Mouse (Mus musculus) embryonic facial prominence, embryonic 13.5 days (tissue): ENCODE results near the gene Epb42. TPM values are rescaled to one million over a fixed set of nuclear protein-coding genes. Genes with fewer than 3 reads are reported as not detected.

Experiments used
- ATAC-seq: fragments of 200-750 bp; cut with Nextera tagmentation; 2 replicates; pipeline ENCODE4 v1.8.0; 2017; ENCODE audit warnings: low read depth; ENCODE audit not compliant: insufficient number of reproducible peaks, insufficient read depth, low FRiP score, low TSS enrichment
- H3K27ac ChIP-seq: fragments of 300-500 bp; sonication (generic); 2 replicates; pipeline ENCODE4 v1.5.1; 2015; ENCODE audit warnings: moderate library complexity, mild to moderate bottlenecking, inconsistent platforms
- H3K27me3 ChIP-seq: fragments of 300-500 bp; sonication (generic); 2 replicates; pipeline ENCODE4 v1.6.1; 2015; ENCODE audit warnings: mild to moderate bottlenecking, inconsistent platforms
- H3K36me3 ChIP-seq: fragments of 300-500 bp; sonication (generic); 2 replicates; pipeline ENCODE4 v1.6.1; 2015; ENCODE audit warnings: mild to moderate bottlenecking, inconsistent platforms
- H3K4me1 ChIP-seq: fragments of 300-500 bp; sonication (generic); 2 replicates; pipeline ENCODE4 v1.6.1; 2015; ENCODE audit warnings: inconsistent platforms
- H3K4me2 ChIP-seq: fragments of 300-500 bp; sonication (generic); 2 replicates; pipeline ENCODE4 v1.6.1; 2015; ENCODE audit warnings: moderate library complexity, mild to moderate bottlenecking, inconsistent platforms
- H3K4me3 ChIP-seq: fragments of 300-500 bp; sonication (generic); 2 replicates; pipeline ENCODE4 v1.5.1; 2015; ENCODE audit warnings: mild to moderate bottlenecking, inconsistent platforms
- H3K9ac ChIP-seq: fragments of 300-500 bp; sonication (generic); 2 replicates; pipeline ENCODE4 v1.6.1; 2015; ENCODE audit warnings: mild to moderate bottlenecking, inconsistent platforms
- H3K9me3 ChIP-seq: fragments of 300-500 bp; sonication (generic); 2 replicates; pipeline ENCODE4 v1.6.1; 2016; ENCODE audit warnings: inconsistent platforms
- WGBS: fragments of 180-500 bp; shearing (Covaris S2); methylation state at CpG from one replicate; pipeline ENCODE4 v1.1.7; 2015; ENCODE audit warnings: mixed read lengths; 5-methylcytosine and 5-hydroxymethylcytosine counted together
- polyA plus RNA-seq: library from polyadenylated mRNA; unstranded; fragments of >200 nt; fragmentation: Nextera tagmentation; extraction: Ambion mirVana; gene quantifications from 2 replicates; pipeline ENCODE4 v1.2.1, GENCODE M21; 2015

Gene Epb42
- polyA plus RNA-seq, result 0.87 and 3.2 TPM in 2 replicates

- no peaks in the 10 kb centered on the region for H3K36me3 ChIP-seq
- ATAC-seq, result no peak
- H3K27ac ChIP-seq, result no peak within 1 kb of the TSS
Observed at GRCm38 (mm10) chr2:121036733-121037341, at the start of gene Epb42. Epb42 (minus strand) TSS chr2:121037072.

GRCm38 (mm10) chr2:121085480-121086185, 48.8 kb upstream of the Epb42 start, which contains the start of gene Tgm5:
Tgm5 (minus strand) TSS chr2:121085841.
- Histone ChIP-seq H3K27me3 (no peaks in the 10 kb centered on the region), H3K9ac (no peak within 1 kb of the TSS), H3K4me2 (no peak within 1 kb of the TSS), H3K36me3 (no peaks in the 10 kb centered on the region), H3K4me1 (no peaks in the 10 kb centered on the region), H3K9me3 (no peaks in the 10 kb centered on the region; the same call in 1 of the 2 replicates), H3K4me3 (no peak within 1 kb of the TSS), H3K27ac (no peak within 1 kb of the TSS)
- no peak for ATAC-seq
- 58% methylated on average over 6 of the region's 6 CpGs for WGBS

More at GRCm38 (mm10) chr2:121036733-121037341, at the start of gene Epb42:
- no peaks in the 10 kb centered on the region for H3K27me3 ChIP-seq
- no peak within 1 kb of the TSS for H3K9ac ChIP-seq
- 56% methylated on average over 5 of the region's 5 CpGs for WGBS
- no peak within 1 kb of the TSS for H3K4me3 ChIP-seq
- no peaks in the 10 kb centered on the region for H3K4me1 ChIP-seq
- no peaks in the 10 kb centered on the region for H3K9me3 ChIP-seq
- no peak within 1 kb of the TSS for H3K4me2 ChIP-seq

DNA sequence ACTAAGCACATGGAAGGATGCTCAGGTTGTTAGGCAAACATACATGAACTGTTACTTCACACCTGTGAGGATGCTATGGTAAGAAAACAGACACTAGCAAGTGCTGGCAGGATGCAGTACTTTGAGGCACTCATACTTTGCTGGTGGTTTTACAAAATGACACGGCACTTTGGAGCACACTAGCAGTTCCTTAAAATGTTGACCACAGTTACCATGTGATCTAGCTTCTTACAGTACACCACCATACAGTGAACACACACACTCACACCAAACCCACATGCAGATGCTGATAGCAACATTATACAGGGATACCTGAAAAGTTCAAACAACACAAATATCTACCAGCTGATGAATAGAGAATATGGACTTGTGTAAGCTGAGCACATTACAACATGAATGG, 45.8 kb upstream of the Epb42 start:
- 73% methylated on average over 1 of the region's 1 CpGs for WGBS
- H3K4me1 ChIP-seq, result no peaks in the 10 kb centered on the region
- H3K9ac ChIP-seq, result no peak overlapping the region
- no peaks in the 10 kb centered on the region; the same call in 1 of the 2 replicates for H3K9me3 ChIP-seq
- no peak overlapping the region for H3K4me2 ChIP-seq
- no peak overlapping the region for H3K4me3 ChIP-seq
- no peak for ATAC-seq
- no peak overlapping the region for H3K27ac ChIP-seq
- no peaks in the 10 kb centered on the region for H3K36me3 ChIP-seq
- no peaks in the 10 kb centered on the region for H3K27me3 ChIP-seq

GRCm38 (mm10) chr2:121074747-121075146, 37.9 kb upstream of the Epb42 start:
- Histone ChIP-seq H3K9me3 (no peaks in the 10 kb centered on the region), H3K4me1 (no peaks in the 10 kb centered on the region), H3K4me3 (no peak overlapping the region), H3K4me2 (no peak overlapping the region), H3K9ac (no peak overlapping the region), H3K36me3 (no peaks in the 10 kb centered on the region), H3K27me3 (no peaks in the 10 kb centered on the region), H3K27ac (no peak overlapping the region)
- 80% methylated on average over 7 of the region's 7 CpGs for WGBS
- ATAC-seq, result no peak

DNA sequence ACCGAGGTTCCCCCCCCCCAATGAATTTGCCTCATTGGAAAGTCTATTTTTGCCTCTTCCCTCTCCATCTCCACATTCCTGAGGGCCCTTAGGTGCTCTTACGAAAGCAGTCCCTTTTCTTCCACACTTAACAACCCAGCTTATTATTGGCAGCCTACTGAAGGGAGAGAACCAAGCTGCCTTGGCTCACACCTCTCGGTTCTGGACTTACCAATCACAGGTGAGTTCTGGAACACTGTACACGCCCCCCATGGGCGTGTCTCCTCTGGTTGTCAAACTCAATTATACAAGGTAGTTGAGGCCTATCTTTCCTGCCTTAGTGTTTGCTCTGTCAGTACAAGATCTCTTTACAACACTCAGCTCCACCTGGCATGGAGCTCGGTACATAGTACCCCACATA, 35.0 kb upstream of the Epb42 start:
- Histone ChIP-seq H3K9ac (no peak overlapping the region), H3K27me3 (no peaks in the 10 kb centered on the region), H3K36me3 (no peaks in the 10 kb centered on the region), H3K4me2 (no peak overlapping the region), H3K9me3 (no peaks in the 10 kb centered on the region), H3K27ac (no peak overlapping the region), H3K4me3 (no peak overlapping the region), H3K4me1 (no peaks in the 10 kb centered on the region)
- ATAC-seq, result no peak
- whole genome bisulfite sequencing, result 76% methylated on average over 6 of the region's 6 CpGs

GRCm38 (mm10) chr2:121069506-121069905, 32.6 kb upstream of the Epb42 start:
- ATAC-seq, result no peak
- H3K9ac ChIP-seq, result no peak overlapping the region
- 62% methylated on average over 6 of the region's 6 CpGs for WGBS

GRCm38 (mm10) chr2:121067116-121067515, 30.2 kb upstream of the Epb42 start:
- Histone ChIP-seq H3K27me3 (no peaks in the 10 kb centered on the region), H3K27ac (no peak overlapping the region), H3K36me3 (no peaks in the 10 kb centered on the region), H3K9me3 (no peaks in the 10 kb centered on the region), H3K4me3 (no peak overlapping the region), H3K4me2 (no peak overlapping the region), H3K9ac (no peak overlapping the region), H3K4me1 (no peaks in the 10 kb centered on the region)
- ATAC-seq, result no peak
- WGBS, result 62% methylated on average over 4 of the region's 4 CpGs

More at GRCm38 (mm10) chr2:121069506-121069905, 32.6 kb upstream of the Epb42 start:
- Histone ChIP-seq H3K9me3 (no peaks in the 10 kb centered on the region), H3K4me2 (no peak overlapping the region), H3K36me3 (no peaks in the 10 kb centered on the region), H3K27me3 (no peaks in the 10 kb centered on the region), H3K4me3 (no peak overlapping the region), H3K27ac (no peak overlapping the region), H3K4me1 (no peaks in the 10 kb centered on the region)

- Histone ChIP-seq H3K9me3 (no peaks in the 10 kb centered on the region), H3K4me1 (no peaks in the 10 kb centered on the region), H3K9ac (no peak overlapping the region), H3K27ac (no peak overlapping the region), H3K4me3 (no peak overlapping the region), H3K36me3 (no peaks in the 10 kb centered on the region), H3K4me2 (no peak overlapping the region), H3K27me3 (no peaks in the 10 kb centered on the region)
- no peak for ATAC-seq
- 85% methylated on average over 2 of the region's 2 CpGs for WGBS
Observed at GRCm38 (mm10) chr2:121061315-121061714, 24.4 kb upstream of the Epb42 start.

DNA sequence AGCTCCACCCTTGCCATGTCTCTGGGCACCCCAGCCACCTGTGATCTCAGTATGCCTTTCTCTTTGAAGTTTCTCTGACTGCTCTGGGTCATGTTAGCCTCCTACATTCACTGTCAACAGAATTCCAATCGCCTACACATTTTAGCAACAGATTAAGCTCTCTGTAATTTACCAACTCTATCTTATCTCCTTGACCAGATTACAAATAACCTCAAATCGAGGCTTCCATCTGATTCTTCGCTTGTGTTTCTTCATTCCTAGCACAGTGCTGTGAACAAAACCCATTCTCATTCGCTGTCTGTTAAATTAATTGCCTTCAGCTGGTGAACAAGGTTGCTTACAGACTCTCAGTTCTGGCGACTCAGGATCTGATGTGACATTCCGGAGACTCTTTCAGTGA, 21.1 kb upstream of the Epb42 start:
- Histone ChIP-seq H3K36me3 (no peaks in the 10 kb centered on the region), H3K4me3 (no peak overlapping the region), H3K27me3 (no peaks in the 10 kb centered on the region), H3K4me2 (no peak overlapping the region), H3K9ac (no peak overlapping the region), H3K4me1 (no peaks in the 10 kb centered on the region), H3K27ac (no peak overlapping the region), H3K9me3 (no peaks in the 10 kb centered on the region)
- ATAC-seq, result no peak
- WGBS, result 66% methylated on average over 6 of the region's 6 CpGs

DNA sequence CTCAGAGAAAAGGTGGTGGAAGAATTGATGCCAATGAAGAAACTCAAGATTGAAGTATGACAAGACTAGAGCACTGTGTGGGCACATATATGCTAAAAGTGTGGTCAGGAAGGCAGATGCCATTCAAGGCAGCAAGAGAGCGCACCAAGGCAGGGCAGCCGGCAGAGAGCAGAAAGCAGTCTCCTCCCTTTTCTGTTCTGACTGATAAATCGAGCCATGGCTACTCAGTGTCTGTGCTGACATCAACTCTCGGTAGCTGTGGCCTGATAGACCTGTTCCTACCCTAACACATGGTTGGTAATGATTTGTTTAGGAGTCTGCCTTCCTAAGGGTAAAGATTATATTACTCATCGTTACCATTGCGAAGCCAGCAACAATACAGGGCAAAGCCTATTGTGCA, 19.0 kb upstream of the Epb42 start:
- no peaks in the 10 kb centered on the region for H3K27me3 ChIP-seq
- WGBS, result 86% methylated on average over 6 of the region's 6 CpGs
- no peak overlapping the region for H3K27ac ChIP-seq
- no peak for ATAC-seq
- no peak overlapping the region for H3K4me3 ChIP-seq
- H3K36me3 ChIP-seq, result no peaks in the 10 kb centered on the region
- H3K9me3 ChIP-seq, result no peaks in the 10 kb centered on the region
- no peaks in the 10 kb centered on the region for H3K4me1 ChIP-seq
- no peak overlapping the region for H3K4me2 ChIP-seq
- H3K9ac ChIP-seq, result no peak overlapping the region

- ATAC-seq, result no peak
- Histone ChIP-seq H3K9me3 (no peaks in the 10 kb centered on the region), H3K36me3 (no peaks in the 10 kb centered on the region), H3K27me3 (no peaks in the 10 kb centered on the region), H3K4me2 (no peak overlapping the region), H3K9ac (no peak overlapping the region), H3K27ac (no peak overlapping the region), H3K4me1 (no peaks in the 10 kb centered on the region), H3K4me3 (no peak overlapping the region)
- WGBS, result 74% methylated on average over 2 of the region's 2 CpGs
Observed at GRCm38 (mm10) chr2:121054060-121054459, 17.2 kb upstream of the Epb42 start.

DNA sequence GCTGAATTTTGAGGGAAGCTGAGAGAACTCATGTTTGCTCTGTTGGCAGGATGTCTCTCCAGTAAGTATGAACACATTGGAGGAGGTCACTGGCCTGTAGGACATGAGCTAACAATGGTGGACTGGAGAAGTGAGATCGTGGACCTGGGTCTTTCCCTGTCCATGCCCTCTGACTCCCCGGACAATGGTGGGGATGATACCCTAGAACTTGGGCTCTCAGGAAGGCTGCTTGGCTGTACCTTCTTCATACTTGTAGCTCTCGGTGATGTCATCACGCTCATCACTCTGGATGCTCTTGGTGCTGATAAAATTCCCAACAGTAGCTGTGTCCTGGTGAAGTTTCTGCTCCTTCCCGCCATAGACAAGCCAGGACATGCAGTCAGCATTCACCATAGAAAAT, 15.3 kb upstream of the Epb42 start:
- ATAC-seq, result no peak
- no peak overlapping the region for H3K27ac ChIP-seq
- H3K4me1 ChIP-seq, result no peaks in the 10 kb centered on the region
- no peaks in the 10 kb centered on the region for H3K9me3 ChIP-seq
- no peaks in the 10 kb centered on the region for H3K36me3 ChIP-seq
- H3K27me3 ChIP-seq, result no peaks in the 10 kb centered on the region
- no peak overlapping the region for H3K9ac ChIP-seq
- WGBS, result 85% methylated on average over 5 of the region's 5 CpGs
- H3K4me3 ChIP-seq, result no peak overlapping the region
- H3K4me2 ChIP-seq, result no peak overlapping the region
